Mouse (Mus musculus) testis, adult 10 weeks (tissue): Measurements from ENCODE around the gene Sfn. TPM values are rescaled to one million over a fixed set of nuclear protein-coding genes. Genes with fewer than 3 reads are reported as not detected.

Source experiments
- polyA plus RNA-seq: library from polyadenylated mRNA; stranded (reverse); fragments of 350-450 nt; fragmentation: Illumina TruSeq; extraction: RNeasy Lipid Tissue Mini Kit (QIAGEN cat#74804); gene quantifications from one replicate; pipeline ENCODE4 v1.2.3, GENCODE M21; 2014; ENCODE audit warnings: low read depth, low replicate concordance

The Sfn gene
- polyA plus RNA-seq, result not detected

DNA sequence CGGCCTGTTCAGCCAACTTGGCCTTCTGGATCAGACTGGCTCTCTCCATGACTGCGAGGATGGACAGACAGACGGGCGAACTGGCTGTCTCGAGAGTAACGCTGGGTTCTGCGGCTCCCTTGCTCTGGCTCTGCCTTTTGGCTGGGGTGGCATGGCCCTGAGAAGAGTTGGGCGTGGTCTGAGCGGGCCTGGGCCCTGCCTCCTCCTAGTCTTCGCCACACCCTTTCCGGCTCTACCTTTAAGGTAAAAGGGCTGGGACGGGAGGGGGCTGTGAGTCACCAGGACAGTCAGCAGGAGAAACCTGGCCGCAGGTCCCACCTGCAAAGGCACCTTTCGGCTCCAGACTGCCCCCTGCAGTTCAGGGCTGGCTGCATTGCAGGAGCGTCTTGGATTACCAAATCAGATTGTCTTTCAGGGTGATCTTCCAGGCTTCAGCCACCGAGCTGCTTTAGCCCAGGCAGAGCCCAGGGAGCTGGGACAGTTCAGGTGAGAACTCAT, at the start of gene Sfn:
TSS of gene Sfn (minus strand) at position 448 of the 498 bp plus-strand sequence.

DNA sequence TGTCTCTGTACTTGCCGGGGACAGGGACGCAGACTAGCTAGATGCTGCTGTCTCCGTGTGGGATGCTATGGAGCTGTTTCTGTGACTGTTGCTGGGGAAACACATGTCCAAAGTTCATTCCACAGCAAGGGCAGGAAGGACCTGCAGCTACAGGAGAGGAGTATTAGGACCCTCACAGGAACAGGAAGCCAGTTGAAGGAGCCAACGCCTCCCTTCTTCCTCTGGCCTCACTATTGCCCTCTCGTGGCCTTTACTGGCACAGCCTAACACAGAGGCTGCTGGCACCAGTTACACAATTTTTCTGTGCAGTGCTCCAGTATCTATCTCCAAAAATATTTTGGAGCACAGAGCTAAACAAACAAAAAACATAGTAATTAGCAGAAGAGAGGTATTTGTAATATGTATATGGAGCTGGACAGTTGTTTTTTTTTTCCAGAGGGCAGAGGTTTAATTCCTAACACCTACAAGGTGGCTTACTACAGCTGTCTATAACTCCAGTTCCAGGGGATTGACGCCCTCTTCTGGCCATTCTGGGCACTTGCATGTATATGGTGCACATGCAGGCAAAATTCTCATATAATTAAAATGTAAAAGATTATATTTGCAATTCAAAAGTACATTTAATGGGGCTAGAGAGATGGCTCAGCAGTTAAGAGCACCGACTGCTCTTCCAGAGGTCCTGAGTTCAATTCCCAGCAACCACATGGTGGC, 48.2 kb upstream of the Sfn start, which contains the start of gene Zdhhc18:
TSS of gene Zdhhc18 (minus strand) at position 166 of the 711 bp plus-strand sequence.

DNA sequence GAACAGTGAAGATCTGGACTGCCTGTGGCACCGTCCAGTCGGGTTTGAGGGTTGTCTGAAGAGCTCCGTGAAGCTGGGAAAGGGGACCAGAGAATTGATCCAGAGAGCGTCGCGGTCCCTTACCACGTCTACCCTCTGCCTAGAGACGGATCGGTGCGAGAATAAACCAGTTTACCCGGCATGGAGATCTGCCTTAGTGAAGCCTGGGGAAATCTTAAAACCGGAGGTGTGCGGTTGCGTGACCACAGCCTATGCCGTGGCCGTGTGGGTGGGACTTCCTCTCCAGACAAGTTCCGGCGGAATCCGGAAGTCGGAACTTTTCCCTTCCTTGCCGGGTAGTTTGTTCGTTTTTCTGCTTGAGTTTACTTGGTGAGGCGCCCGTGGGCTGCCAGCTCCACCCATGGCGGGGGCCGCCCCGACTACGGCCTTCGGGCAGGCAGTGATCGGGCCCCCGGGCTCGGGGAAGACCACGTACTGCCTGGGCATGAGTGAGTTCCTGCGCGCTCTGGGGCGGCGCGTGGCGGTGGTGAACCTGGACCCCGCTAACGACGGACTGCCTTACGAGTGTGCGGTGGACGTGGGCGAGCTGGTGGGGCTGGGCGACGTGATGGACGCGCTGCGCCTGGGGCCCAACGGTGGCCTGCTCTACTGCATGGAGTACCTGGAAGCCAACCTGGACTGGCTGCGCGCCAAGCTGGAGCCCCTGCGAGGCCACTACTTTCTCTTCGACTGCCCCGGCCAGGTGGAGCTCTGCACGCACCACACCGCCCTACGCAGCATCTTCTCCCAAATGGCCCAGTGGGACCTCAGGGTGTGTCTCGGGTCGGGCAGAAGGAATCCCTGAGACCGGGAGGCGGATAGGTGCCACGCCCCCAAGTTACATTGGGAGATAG, 17.7 kb downstream of the Sfn start, which contains the start of gene Gpn2:
TSS of gene Gpn2 (plus strand) at position 304 of the 893 bp plus-strand sequence.

DNA sequence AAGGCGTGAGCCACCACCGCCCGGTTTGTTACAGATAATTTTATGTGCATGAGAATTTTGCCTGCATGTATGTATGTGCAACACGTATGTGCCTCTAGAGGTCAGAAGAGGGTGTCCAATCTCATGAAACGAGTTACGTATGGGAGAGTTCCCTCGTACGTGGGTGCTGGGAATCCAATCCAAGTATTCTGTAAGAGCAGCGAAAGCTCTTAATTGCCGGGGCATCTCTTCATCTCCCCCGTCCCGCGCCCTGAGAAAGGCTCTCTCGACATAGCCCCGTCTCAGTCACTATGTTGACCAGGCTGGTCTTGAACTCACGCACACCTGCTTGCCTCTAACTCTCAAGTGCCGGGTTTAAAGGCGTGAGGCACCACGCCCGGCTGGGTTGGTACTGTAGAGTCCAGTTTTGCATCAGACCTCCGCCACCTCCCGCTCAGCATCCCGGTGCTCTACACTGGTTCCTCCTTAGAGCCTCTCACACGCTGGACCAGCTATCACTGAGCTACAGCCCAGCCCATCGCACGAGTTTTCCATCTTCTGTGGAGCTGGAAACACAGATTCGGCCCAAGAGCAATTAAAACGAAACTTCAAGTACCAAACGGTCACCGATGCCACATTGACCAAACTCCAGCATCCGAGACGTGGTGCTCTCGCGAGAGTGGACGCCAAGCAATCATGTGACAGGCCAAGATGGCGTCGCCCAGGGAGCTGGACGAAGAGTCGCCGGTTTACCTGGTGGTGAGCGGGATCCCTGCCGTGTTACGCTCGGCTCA, 27.7 kb downstream of the Sfn start, which contains the start of gene Gpatch3:
TSS of gene Gpatch3 (plus strand) at position 676 of the 773 bp plus-strand sequence.

GRCm38 (mm10) chr4:133552768-133553447, 49.1 kb downstream of the Sfn start, which contains the start of gene Nr0b2:
Nr0b2 (plus strand) TSS chr4:133553376.

Other genes starting within 250 kb of the Sfn start
- gene Wdtc1, start 248.7 kb downstream of the Sfn start, polyA plus RNA-seq, result 34.7 TPM
- 1.8 TPM for gene Slc9a1, start 232.5 kb downstream of the Sfn start, polyA plus RNA-seq
- 2.5 TPM for gene Tent5b, start 122.0 kb downstream of the Sfn start, polyA plus RNA-seq
- gene Trnp1, start 103.6 kb downstream of the Sfn start, polyA plus RNA-seq, result 0.62 TPM
- gene Kdf1, start 83.2 kb downstream of the Sfn start, polyA plus RNA-seq, result 0.15 TPM
- gene Nudc, start 56.2 kb downstream of the Sfn start, polyA plus RNA-seq, result 41.2 TPM
- gene Nr0b2, start 48.8 kb downstream of the Sfn start, polyA plus RNA-seq, result not detected
- 0.63 TPM for gene Gpatch3, start 27.4 kb downstream of the Sfn start, polyA plus RNA-seq
- 0.66 TPM for gene Gpn2, start 17.8 kb downstream of the Sfn start, polyA plus RNA-seq
- gene Zdhhc18, start 48.0 kb upstream of the Sfn start, polyA plus RNA-seq, result 0.32 TPM
- 2.9 TPM for gene Pigv, start 70.5 kb upstream of the Sfn start, polyA plus RNA-seq
- gene Arid1a, start 154.6 kb upstream of the Sfn start, polyA plus RNA-seq, result 11.6 TPM